Mouse (Mus musculus): Measurements from ENCODE around the gene Tesmin. TPM values are rescaled to one million over a fixed set of nuclear protein-coding genes. Genes with fewer than 3 reads are reported as not detected.
A peak's percentile ranks its signal among the peaks of the same experiment; 100 is the strongest.

Gene Tesmin
- polyA plus RNA-seq, 1 experiment from 2014 or later: 0.43 TPM

DNA sequence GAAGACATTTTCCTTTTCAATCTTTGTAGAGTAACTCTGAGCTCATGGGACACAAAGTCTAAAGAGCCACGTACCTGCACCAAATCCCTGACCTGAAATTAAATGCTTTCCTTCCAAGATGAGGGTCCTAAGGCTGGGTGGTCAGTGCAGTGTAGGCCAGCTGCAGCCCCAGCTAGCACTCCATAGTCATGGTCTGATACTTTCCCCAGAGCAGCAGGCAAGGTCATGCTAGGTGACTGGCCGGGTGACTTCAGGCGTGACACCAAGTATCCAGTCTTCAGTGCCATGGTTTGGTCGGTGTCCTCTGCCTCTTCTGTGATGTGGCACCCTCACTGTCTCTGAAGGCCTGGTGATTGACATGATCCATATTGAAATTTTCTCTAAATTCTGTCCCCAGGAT, 11.4 kb downstream of the Tesmin start:
- Histone ChIP-seq H3K9ac (no peak overlapping the region), H3K27ac (no peak overlapping the region), H3K27me3 (no peaks in the 10 kb centered on the region), H3K4me2 (no peak overlapping the region), H3K9me3 (replicated peaks) (no peaks in the 10 kb centered on the region), H3K4me3 (replicated peaks) (no peak overlapping the region), H3K36me3 (no peaks in the 10 kb centered on the region), H3K4me1 (peaks cover 4% of the 10 kb centered on the region; the same call in 1 of the 2 replicates)
- 58% methylated on average over 4 of the region's 4 CpGs for WGBS
- ATAC-seq (replicated peaks; ENCODE audit: low FRiP score): peak; percentile 71

DNA sequence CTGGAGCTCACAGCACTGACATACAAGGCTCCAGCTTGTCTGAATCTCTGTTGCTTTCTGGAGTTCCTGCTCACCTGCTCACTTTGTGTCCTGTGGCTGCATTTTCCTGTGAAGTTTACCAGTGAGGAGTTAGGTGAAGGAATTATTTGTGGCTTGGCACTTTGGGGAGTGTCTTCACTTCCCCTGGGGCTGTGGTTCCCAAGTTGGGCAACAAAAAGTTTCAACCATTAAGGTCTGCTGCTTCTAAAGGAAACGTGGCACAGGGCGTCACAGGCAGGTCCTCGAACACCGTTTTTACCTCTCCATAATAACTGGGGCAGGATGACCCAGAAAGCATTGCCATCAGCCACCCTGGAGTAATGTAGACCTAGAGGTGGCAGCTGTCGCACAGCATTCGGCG, 12.8 kb downstream of the Tesmin start:
- 88% methylated on average over 7 of the region's 7 CpGs for WGBS
- Histone ChIP-seq H3K9ac (no peak overlapping the region), H3K27ac (no peak overlapping the region), H3K4me1 (peaks cover 4% of the 10 kb centered on the region; the same call in 1 of the 2 replicates), H3K27me3 (no peaks in the 10 kb centered on the region), H3K36me3 (no peaks in the 10 kb centered on the region), H3K9me3 (replicated peaks) (no peaks in the 10 kb centered on the region), H3K4me3 (replicated peaks) (no peak overlapping the region), H3K4me2 (no peak overlapping the region)
- ATAC-seq (replicated peaks; ENCODE audit: low FRiP score): no peak

DNA sequence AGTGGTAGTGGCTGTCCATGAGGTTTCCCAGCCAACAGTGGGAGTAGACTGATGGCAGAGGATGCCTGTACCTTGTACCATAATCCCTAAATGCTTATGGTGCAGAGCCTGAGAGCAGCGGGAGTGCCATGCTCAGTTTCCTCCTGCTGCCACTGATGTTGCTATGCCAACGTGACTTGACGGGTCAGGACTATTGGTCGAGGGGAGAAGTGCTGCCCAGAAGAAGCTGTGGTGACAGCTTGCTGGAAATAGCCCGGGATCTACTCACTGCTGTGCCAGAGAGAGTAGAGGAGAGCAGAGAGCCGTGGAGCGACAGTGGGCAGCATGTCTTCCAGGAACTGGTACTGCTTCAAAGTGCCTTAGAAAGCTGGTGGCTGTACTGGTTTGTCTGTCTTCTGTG, 13.3 kb downstream of the Tesmin start:
- Histone ChIP-seq H3K27me3 (no peaks in the 10 kb centered on the region), H3K4me1 (peaks cover 4% of the 10 kb centered on the region; the same call in 1 of the 2 replicates), H3K9me3 (replicated peaks) (no peaks in the 10 kb centered on the region), H3K4me3 (replicated peaks) (no peak overlapping the region), H3K4me2 (no peak overlapping the region), H3K36me3 (no peaks in the 10 kb centered on the region), H3K27ac (no peak overlapping the region), H3K9ac (no peak overlapping the region)
- WGBS: 53% methylated on average over 7 of the region's 7 CpGs
- no peak for ATAC-seq (replicated peaks; ENCODE audit: low FRiP score)

DNA sequence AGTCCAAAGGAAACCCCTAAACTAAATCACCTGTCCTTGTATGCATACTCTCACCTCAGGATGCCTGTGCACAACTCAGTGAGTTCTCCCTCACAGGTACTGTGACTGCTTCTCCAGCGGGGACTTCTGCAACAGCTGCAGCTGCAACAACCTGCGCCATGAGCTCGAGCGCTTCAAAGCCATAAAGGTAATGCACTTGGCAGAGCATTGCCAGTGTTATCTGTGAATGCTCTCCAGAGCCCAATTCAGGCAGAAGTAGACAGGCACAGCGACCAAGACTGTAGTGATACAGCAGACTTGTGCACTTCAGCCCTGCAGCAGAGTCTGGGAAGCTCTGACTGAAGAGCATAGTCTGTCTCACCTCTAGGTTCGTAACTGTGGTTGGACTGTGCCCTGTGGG, 13.7 kb downstream of the Tesmin start:
- ATAC-seq (replicated peaks; ENCODE audit: low FRiP score): no peak
- Histone ChIP-seq H3K27me3 (no peaks in the 10 kb centered on the region), H3K4me1 (peaks cover 4% of the 10 kb centered on the region; the same call in 1 of the 2 replicates), H3K9me3 (replicated peaks) (no peaks in the 10 kb centered on the region), H3K27ac (no peak overlapping the region), H3K4me3 (replicated peaks) (no peak overlapping the region), H3K4me2 (no peak overlapping the region), H3K36me3 (no peaks in the 10 kb centered on the region), H3K9ac (no peak overlapping the region)
- 83% methylated on average over 6 of the region's 6 CpGs for whole genome bisulfite sequencing

DNA sequence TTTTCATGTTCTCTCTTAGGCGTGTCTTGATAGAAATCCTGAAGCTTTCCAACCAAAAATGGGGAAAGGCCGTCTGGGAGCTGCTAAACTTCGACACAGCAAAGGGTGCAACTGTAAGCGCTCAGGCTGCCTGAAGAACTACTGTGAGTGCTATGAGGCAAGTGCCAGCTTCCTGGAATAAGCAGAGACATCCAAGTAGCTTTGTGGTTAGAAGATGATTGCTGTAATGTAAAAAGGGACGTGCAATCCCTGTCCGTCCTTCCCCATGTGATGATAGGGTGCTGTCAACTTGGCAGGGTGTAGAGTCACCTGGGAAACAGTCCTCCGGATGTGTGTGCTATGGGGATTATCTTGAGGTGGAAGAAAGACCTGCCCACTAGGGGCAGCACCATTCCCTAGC, 15.4 kb downstream of the Tesmin start:
- Histone ChIP-seq H3K9me3 (replicated peaks) (no peaks in the 10 kb centered on the region), H3K4me1 (peaks cover 4% of the 10 kb centered on the region; the same call in 1 of the 2 replicates), H3K27me3 (no peaks in the 10 kb centered on the region), H3K4me3 (replicated peaks) (no peak overlapping the region), H3K4me2 (no peak overlapping the region), H3K36me3 (no peaks in the 10 kb centered on the region), H3K9ac (no peak overlapping the region), H3K27ac (no peak overlapping the region)
- 89% methylated on average over 7 of the region's 7 CpGs for WGBS
- no peak for ATAC-seq (replicated peaks; ENCODE audit: low FRiP score)

DNA sequence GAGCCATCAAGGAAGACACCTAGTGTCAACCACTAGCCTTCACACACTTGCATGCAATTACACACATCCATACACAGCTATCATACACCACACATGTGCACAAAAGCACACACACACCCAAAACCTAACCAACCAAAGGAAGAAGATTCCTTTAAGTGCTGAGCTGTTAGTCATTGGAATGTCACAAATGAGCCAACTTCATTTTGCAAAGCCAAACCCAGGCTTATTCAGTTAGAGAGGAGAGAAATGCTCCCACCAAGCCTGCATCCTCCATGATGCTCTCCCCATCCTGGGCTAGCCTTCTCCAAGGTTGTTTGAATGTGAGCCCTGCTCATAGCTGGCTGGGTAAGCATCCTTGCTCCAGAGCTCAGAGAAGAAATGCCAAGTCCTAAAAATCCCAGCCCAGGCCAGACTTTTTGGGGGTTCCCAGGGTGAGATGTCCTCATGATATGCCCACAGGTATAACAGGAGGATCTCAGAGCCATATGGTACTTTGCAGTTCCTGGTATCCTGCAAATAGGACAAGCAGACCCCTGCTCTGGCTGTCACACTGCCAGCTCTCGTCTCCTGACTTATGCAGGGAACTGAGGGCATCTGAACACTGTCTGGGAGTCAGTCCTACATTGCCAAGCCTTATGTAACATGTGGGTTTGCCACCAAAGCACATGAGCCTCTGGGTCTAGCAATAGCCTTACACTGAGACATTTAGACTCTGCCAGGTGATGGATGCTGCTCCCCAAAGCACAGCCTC, 17.0 kb downstream of the Tesmin start:
- no peak overlapping the region for H3K9ac ChIP-seq
- H3K4me2 ChIP-seq: no peak overlapping the region
- H3K27ac ChIP-seq: no peak overlapping the region
- H3K4me1 ChIP-seq: no peaks in the 10 kb centered on the region
- WGBS: 56% methylated on average over 1 of the region's 1 CpGs
- H3K4me3 ChIP-seq (replicated peaks): no peak overlapping the region
- H3K9me3 ChIP-seq (replicated peaks): no peaks in the 10 kb centered on the region
- no peaks in the 10 kb centered on the region for H3K27me3 ChIP-seq
- ATAC-seq (replicated peaks; ENCODE audit: low FRiP score): no peak
- no peaks in the 10 kb centered on the region for H3K36me3 ChIP-seq

DNA sequence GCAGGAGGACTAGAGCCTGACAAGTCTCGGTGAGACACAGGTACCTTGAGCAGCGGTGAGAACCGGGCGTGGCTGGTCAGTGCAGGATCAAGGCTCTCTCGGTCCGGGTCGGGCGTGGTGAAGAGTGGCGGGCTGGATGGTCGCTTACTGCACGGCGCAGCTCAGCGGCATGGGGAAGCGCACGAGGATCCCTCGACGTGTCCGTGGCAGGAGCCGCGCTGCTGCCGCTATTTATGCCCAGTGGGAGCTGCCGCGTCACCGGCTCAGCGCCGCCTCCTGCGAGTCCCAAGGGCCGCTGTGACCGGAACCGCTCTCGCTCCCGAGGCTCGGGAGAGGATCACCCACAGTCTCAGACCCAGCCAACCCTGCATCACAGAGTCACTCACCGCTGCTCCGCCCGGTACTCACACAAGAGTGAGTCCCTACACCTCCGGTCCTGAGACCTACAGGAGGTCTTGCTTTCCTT, 25.6 kb downstream of the Tesmin start, which contains the start of gene Gal:
Gene Gal, minus strand, starts transcription at position 277 of the 466 bp plus-strand sequence.
- peaks cover 44% of the 10 kb centered on the region for H3K27me3 ChIP-seq
- 0 out of 2 replicates have a peak, but pooled peaks cover 4% of the 10 kb centered on the region for H3K9me3 ChIP-seq (replicated peaks)
- H3K4me1 ChIP-seq: peaks cover 10% of the 10 kb centered on the region
- ATAC-seq (replicated peaks; ENCODE audit: low FRiP score): no peak
- H3K4me3 ChIP-seq (replicated peaks): peak within 1 kb of the TSS; percentile 35
- no peak within 1 kb of the TSS for H3K27ac ChIP-seq
- peak within 1 kb of the TSS; percentile 7; the same call in 1 of the 2 replicates for H3K9ac ChIP-seq
- H3K36me3 ChIP-seq: no peaks in the 10 kb centered on the region
- under 1% methylated on average over 37 of the region's 37 CpGs for WGBS
- peak within 1 kb of the TSS; percentile 68 for H3K4me2 ChIP-seq

DNA sequence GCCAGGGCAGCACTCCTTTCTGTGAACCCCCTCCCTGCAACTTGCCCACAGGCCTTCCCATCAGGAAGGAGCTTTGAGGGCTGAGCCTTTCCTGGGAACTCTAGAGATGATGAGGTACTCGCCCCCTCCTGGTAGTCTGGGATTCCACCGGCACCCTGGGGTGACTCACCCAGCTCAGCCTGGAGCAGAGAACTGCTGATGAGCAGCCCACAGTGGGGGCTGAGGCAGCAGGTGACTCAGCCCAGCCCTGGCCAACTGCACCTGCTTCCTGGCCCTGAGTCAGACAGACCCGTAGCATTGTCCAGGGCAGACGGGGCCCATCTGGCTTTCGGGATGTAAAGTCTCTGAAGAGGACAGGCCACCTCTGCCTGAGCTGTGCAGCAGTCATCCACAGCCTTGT, 30.6 kb downstream of the Tesmin start:
- ATAC-seq (replicated peaks; ENCODE audit: low FRiP score): no peak
- Histone ChIP-seq H3K27me3 (peaks cover 16% of the 10 kb centered on the region), H3K9ac (no peak overlapping the region), H3K4me1 (peaks cover 4% of the 10 kb centered on the region), H3K4me2 (no peak overlapping the region), H3K4me3 (replicated peaks) (no peak overlapping the region), H3K9me3 (replicated peaks) (0 out of 2 replicates have a peak, but pooled peaks cover 4% of the 10 kb centered on the region), H3K27ac (no peak overlapping the region), H3K36me3 (no peaks in the 10 kb centered on the region)
- 51% methylated on average over 5 of the region's 5 CpGs for WGBS

DNA sequence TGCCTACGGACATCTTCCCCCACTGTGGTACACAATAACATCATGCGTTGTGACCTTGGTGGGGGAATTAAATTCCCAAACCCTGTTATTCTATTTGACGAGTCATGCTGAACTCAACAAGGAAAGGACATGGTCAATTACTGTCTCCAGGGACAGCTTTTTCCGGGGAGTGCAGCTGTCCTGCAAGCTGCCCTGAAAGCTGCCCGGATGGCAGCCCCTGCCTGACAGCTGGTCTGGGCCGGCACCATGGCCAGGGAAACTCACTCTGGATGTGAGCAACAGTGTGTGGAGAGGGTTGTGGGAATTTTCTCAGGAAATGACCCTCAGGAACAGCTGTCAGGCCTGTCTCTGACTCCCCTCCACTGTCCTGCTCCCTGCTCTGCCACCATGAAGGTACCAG, 33.8 kb downstream of the Tesmin start:
- Histone ChIP-seq H3K4me1 (no peaks in the 10 kb centered on the region), H3K27me3 (no peaks in the 10 kb centered on the region), H3K9ac (no peak overlapping the region), H3K9me3 (replicated peaks) (0 out of 2 replicates have a peak, but pooled peaks cover 4% of the 10 kb centered on the region), H3K36me3 (no peaks in the 10 kb centered on the region), H3K4me2 (no peak overlapping the region), H3K4me3 (replicated peaks) (no peak overlapping the region), H3K27ac (no peak overlapping the region)
- ATAC-seq (replicated peaks; ENCODE audit: low FRiP score): no peak
- 51% methylated on average over 6 of the region's 6 CpGs for WGBS

DNA sequence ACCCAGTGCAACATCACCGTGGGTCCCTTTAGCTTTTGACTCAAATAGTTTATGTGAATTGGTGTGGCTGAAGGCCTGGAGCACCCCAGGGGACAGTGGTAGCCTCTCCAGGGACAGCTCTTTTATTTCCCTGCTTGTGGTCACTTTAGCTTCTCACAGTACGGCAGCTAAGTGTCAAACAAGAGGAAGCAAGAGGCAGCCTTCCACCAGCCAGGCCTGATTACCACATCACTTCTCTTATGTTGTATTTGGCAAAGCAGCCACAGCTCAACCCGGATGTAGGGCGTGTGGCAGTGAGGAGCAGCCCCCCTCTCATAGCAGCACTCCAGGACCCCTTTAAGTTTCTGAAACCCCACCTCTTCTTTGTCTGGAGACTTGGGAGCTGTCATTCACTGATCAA, 34.3 kb downstream of the Tesmin start:
- Histone ChIP-seq H3K36me3 (no peaks in the 10 kb centered on the region), H3K9me3 (replicated peaks) (0 out of 2 replicates have a peak, but pooled peaks cover 3% of the 10 kb centered on the region), H3K4me2 (no peak overlapping the region), H3K9ac (no peak overlapping the region), H3K27ac (no peak overlapping the region), H3K27me3 (no peaks in the 10 kb centered on the region), H3K4me3 (replicated peaks) (no peak overlapping the region), H3K4me1 (no peaks in the 10 kb centered on the region)
- no peak for ATAC-seq (replicated peaks; ENCODE audit: low FRiP score)
- WGBS: 38% methylated on average over 4 of the region's 4 CpGs

DNA sequence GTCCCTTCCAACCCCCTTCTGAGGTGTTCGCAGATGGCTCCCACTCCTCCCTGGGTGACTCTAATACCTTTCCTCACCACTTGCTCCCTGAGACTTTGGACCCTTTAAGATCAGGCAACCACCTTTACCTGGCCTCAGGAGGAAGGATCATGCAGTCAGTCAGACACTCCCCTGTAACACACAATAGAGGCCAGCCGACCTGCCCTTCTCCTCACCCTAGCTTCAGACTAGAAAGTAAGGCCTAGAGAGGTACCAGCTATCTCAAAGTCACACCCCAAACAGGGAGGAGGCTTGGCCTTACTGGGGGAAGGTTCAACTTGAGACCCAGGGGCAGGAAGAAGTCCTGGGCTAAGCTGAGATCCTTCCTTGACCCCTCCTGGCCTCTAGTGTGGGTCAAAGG, 35.6 kb downstream of the Tesmin start:
- no peak overlapping the region for H3K4me3 ChIP-seq (replicated peaks)
- no peak for ATAC-seq (replicated peaks; ENCODE audit: low FRiP score)
- H3K4me1 ChIP-seq: no peaks in the 10 kb centered on the region
- H3K27ac ChIP-seq: no peak overlapping the region
- no peaks in the 10 kb centered on the region for H3K36me3 ChIP-seq
- no peak overlapping the region for H3K4me2 ChIP-seq
- no peaks in the 10 kb centered on the region for H3K27me3 ChIP-seq
- no peak overlapping the region for H3K9ac ChIP-seq
- 75% methylated on average over 2 of the region's 2 CpGs for WGBS
- no peaks in the 10 kb centered on the region for H3K9me3 ChIP-seq (replicated peaks)

DNA sequence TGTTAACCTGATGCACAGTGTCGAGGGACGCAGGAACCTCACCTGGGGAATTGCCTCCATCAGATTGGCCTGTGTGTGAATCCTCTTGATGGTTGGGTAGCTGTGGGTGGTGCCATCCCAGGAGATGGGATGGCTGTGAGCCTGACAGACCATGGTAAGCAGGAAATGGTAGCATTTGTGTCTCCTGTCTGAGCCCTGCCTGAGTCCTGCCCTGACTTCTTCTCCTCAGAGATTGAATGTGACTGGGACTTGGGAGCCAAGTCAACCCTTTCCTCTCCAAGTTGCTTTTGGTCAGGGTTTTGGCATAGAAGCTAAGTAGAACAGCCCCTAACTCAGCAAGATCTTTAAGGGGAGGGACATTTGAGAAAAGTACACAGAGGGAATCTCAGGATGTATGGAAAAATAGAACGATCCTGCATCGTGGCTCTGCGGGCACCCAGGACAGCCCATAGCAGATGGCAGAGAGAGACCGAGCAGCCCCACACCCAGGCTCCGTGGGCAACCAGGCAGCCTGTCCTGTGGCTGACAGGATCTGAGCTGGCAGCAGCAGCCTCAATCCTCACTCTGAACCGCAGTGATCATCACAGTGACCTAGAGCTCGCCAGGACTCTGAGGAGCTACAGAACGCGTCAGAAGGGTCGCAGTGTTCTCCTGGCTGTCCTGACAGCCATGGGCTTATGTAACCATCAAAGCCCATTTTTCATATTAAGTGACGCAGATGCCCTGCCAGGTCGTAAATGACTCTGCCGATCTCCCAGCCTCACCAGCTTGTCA, 39.6 kb downstream of the Tesmin start:
- Histone ChIP-seq H3K36me3 (no peaks in the 10 kb centered on the region), H3K9ac (no peak overlapping the region), H3K4me1 (no peaks in the 10 kb centered on the region), H3K9me3 (replicated peaks) (no peaks in the 10 kb centered on the region), H3K27ac (no peak overlapping the region), H3K27me3 (no peaks in the 10 kb centered on the region), H3K4me2 (no peak overlapping the region), H3K4me3 (replicated peaks) (no peak overlapping the region)
- 77% methylated on average over 15 of the region's 15 CpGs for WGBS
- ATAC-seq (replicated peaks; ENCODE audit: low FRiP score): no peak
